Mouse (Mus musculus): ENCODE results near the gene Amelx.

The Amelx gene

GRCm38 (mm10) chrX:169187100-169187499 lies at the start of gene Amelx:
Amelx (minus strand) TSS chrX:169187200.
- DNase-seq (ENCODE audit: inconsistent age in 2 of 2, low spot score in 1 of 2), result no peak

- no peak for DNase-seq (ENCODE audit: inconsistent age in 2 of 2, low spot score in 1 of 2)
These were observed 35.5 kb upstream of the Amelx start for GRCm38 (mm10) chrX:169222357-169223062.

GRCm38 (mm10) chrX:169220064-169220463 lies 33.1 kb upstream of the Amelx start:
- no peak for DNase-seq (ENCODE audit: inconsistent age in 2 of 2, low spot score in 1 of 2)

- DNase-seq (ENCODE audit: inconsistent age in 2 of 2, low spot score in 1 of 2), result no peak
These were observed 23.0 kb upstream of the Amelx start for GRCm38 (mm10) chrX:169210019-169210418.

- no peak for DNase-seq (ENCODE audit: inconsistent age in 2 of 2, low spot score in 1 of 2)
These were observed 8.4 kb downstream of the Amelx start for GRCm38 (mm10) chrX:169178634-169179033.

- no peak for DNase-seq (ENCODE audit: inconsistent age in 2 of 2, low spot score in 1 of 2)
These were observed 13.2 kb downstream of the Amelx start for GRCm38 (mm10) chrX:169173796-169174195.

GRCm38 (mm10) chrX:169170981-169171380 lies 16.0 kb downstream of the Amelx start:
- peak in 1 of 2 experiments; percentile 30 for DNase-seq (ENCODE audit: inconsistent age in 2 of 2, low spot score in 1 of 2)

- DNase-seq (ENCODE audit: inconsistent age in 2 of 2, low spot score in 1 of 2), result no peak
These were observed 28.6 kb downstream of the Amelx start for GRCm38 (mm10) chrX:169158385-169158784.

GRCm38 (mm10) chrX:169153805-169154204 lies 33.2 kb downstream of the Amelx start:
- DNase-seq (ENCODE audit: inconsistent age in 2 of 2, low spot score in 1 of 2), result no peak

GRCm38 (mm10) chrX:169140467-169140866 lies 46.5 kb downstream of the Amelx start:
- no peak for DNase-seq (ENCODE audit: inconsistent age in 2 of 2, low spot score in 1 of 2)

GRCm38 (mm10) chrX:169139758-169140157 lies 47.2 kb downstream of the Amelx start:
- no peak for DNase-seq (ENCODE audit: inconsistent age in 2 of 2, low spot score in 1 of 2)
